Mouse (Mus musculus) cerebellum, adult 2 months (tissue): ENCODE results near the gene Magi2. TPM values are rescaled to one million over a fixed set of nuclear protein-coding genes. Genes with fewer than 3 reads are reported as not detected.

Source experiments
- DNase-seq, 2 experiments: peaks; one replicate each; pipeline ENCODE4 v3.0.0; 2021
- H3K27ac ChIP-seq: fragments of 200-500 bp; 2 replicates; pipeline ENCODE4 v1.5.1; 2012; ENCODE audit warnings: low read length, control low read depth, inconsistent platforms; ENCODE audit not compliant: insufficient read depth
- H3K27me3 ChIP-seq: fragments of 200-500 bp; 2 replicates; pipeline ENCODE4 v1.6.1; 2012; ENCODE audit warnings: inconsistent platforms, mild to moderate bottlenecking, low read length, moderate library complexity; ENCODE audit not compliant: control insufficient read depth, insufficient read depth
- H3K4me1 ChIP-seq: fragments of 200-500 bp; 2 replicates; pipeline ENCODE4 v1.6.1; 2011; ENCODE audit warnings: low read length; ENCODE audit not compliant: control insufficient read depth, insufficient read depth
- H3K4me3 ChIP-seq: fragments of 200-500 bp; replicated peaks from 2 replicates; pipeline ENCODE3; 2011; ENCODE audit warnings: mild to moderate bottlenecking, low read depth, low read length, control low read depth; ENCODE audit not compliant: insufficient read depth
- CTCF ChIP-seq: fragments of 200-500 bp; IDR thresholded peaks from 2 replicates; pipeline ENCODE4 v1.5.1; 2011; ENCODE audit warnings: low read depth, mild to moderate bottlenecking, control low read depth, low read length, moderate library complexity, borderline replicate concordance; ENCODE audit not compliant: insufficient read depth
- POLR2A ChIP-seq: fragments of 200-500 bp; IDR thresholded peaks from 2 replicates; pipeline ENCODE4 v1.6.1; 2011; ENCODE audit warnings: low read length, control low read depth, borderline replicate concordance; ENCODE audit not compliant: insufficient read depth
- WGBS: fragments of 180-500 bp; shearing (Covaris S2); methylation state at CpG from one replicate; pipeline ENCODE4 v1.1.7; 2018; 5-methylcytosine and 5-hydroxymethylcytosine counted together
- polyA plus RNA-seq: library from polyadenylated mRNA; depleted of rRNA; stranded (reverse); fragments of >200 nt; gene quantifications from 2 replicates; pipeline ENCODE4 v1.2.3, GENCODE M21; 2012

The Magi2 gene
- polyA plus RNA-seq, 1 experiment, result 30.1 TPM

DNA sequence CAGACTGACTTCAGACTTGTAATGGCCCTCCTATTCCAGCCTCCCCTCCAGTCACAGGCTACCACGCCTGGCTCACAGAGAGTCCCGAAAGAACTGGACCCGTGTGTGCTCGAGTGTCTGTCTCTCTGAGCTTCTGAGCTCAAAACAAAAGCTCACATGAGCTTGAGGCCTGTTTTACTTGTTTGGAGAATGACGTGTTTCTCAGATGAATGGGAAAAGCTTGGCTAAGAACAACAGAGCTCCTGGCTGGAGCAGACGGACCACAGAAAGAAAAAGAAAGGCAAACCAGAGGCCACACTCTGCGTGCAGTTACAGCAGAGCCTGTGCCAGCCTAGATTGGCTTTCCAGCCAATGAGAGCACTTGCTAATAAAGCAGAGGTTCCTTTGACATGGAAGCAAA lies 1524.9 kb downstream of the Magi2 start:
- H3K27ac ChIP-seq, result no peak overlapping the region
- no peaks in the 10 kb centered on the region for H3K4me1 ChIP-seq
- no peak for TF ChIP-seq CTCF
- TF ChIP-seq POLR2A, result no peak
- H3K27me3 ChIP-seq, result no peaks in the 10 kb centered on the region
- no peak for DNase-seq
- WGBS, result 42% methylated on average over 7 of the region's 7 CpGs
- H3K4me3 ChIP-seq, result no peak overlapping the region

- 41% methylated on average over 2 of the region's 2 CpGs for WGBS
- TF ChIP-seq POLR2A (no peak), CTCF (no peak)
- Histone ChIP-seq H3K27me3 (no peaks in the 10 kb centered on the region), H3K4me1 (no peaks in the 10 kb centered on the region), H3K4me3 (no peak overlapping the region), H3K27ac (no peak overlapping the region)
- DNase-seq, result no peak
These were observed 1526.3 kb downstream of the Magi2 start for GRCm38 (mm10) chr5:20753096-20753495.

- H3K27ac ChIP-seq, result no peak overlapping the region
- no peaks in the 10 kb centered on the region for H3K4me1 ChIP-seq
- TF ChIP-seq CTCF (no peak), POLR2A (no peak)
- no peak overlapping the region for H3K4me3 ChIP-seq
- 89% methylated on average over 5 of the region's 5 CpGs for WGBS
- DNase-seq, result no peak
- no peaks in the 10 kb centered on the region for H3K27me3 ChIP-seq
These were observed 1527.1 kb downstream of the Magi2 start for GRCm38 (mm10) chr5:20753963-20754362.
